Mouse (Mus musculus) kidney, adult 10 weeks (tissue): ENCODE measurements around the gene Psg25. TPM values are rescaled to one million over a fixed set of nuclear protein-coding genes. Genes with fewer than 3 reads are reported as not detected.

Source experiments
- polyA plus RNA-seq: library from polyadenylated mRNA; stranded (reverse); fragments of 350-450 nt; fragmentation: Illumina TruSeq; extraction: RNeasy Lipid Tissue Mini Kit (QIAGEN cat#74804); gene quantifications from one replicate; pipeline ENCODE4 v1.2.3, GENCODE M21; 2014; ENCODE audit warnings: low read depth, low replicate concordance

Gene Psg25
- polyA plus RNA-seq: not detected

DNA sequence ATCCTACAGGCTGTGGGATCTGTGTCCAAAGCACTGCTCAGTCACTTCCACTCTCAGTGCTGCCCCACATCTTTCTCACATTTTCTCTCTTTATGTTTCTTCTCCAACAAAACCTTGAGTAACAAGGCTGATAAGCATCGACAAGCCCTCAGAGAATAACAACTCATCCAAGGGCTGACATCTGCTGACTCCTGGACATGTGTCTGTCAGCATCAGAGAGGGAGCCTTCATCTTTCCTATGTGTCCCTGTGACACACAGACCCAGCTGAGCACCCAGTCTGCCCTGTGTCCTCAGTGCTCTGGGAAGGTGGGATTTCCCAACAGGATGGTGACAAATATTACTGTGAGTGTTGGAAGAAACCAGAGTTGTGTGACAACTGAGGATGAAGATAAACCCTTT is at the start of gene Psg25:
Gene Psg25, minus strand, starts transcription at position 101 of the 400 bp plus-strand sequence.

DNA sequence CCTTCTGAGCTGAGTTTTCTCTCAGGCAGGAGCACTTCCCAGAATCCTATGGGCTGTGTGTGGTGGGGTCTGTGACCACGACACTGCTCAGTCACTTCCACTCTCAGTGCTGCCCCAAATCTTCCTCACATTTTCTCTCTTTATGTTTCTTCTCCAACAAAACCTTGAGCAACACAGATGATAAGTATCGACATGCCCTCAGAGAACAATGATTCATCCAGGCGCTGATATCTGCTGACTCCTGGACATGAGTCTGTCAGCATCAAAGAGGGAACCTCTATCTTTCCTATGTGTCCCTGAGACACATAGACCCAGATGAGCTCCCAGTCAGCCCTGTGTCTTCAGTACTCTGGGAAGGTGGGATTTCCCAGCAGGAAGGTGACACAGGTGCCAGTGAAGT is 35.1 kb upstream of the Psg25 start, which contains the start of gene Psg27:
Gene Psg27, minus strand, starts transcription at position 101 of the 400 bp plus-strand sequence.

DNA sequence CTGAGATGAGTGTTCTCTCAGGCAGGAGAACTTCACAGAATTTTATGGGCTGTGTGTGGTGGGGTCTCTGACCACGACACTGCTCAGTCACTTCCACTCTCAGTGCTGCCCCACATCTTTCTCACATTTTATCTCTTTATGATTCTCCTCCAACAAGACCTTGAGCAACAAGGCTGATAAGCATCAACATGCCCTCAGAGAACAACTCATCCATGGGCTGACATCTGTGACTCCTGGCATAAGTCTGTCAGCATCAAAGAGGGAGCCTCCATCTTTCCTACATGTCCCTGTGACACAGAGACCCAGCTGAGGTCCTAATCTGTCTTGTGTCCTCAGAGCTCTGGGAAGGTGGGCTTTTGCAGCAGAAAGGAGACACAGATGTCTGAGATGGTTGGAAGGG is 48.0 kb downstream of the Psg25 start, which contains the start of gene Psg26:
Gene Psg26, minus strand, starts transcription at position 101 of the 400 bp plus-strand sequence.

Other genes with a start within 250 kb of the Psg25 start
- gene Psg18, start 177.3 kb downstream of the Psg25 start, polyA plus RNA-seq: not detected
- not detected for gene Psg28, start 100.2 kb downstream of the Psg25 start, polyA plus RNA-seq
- not detected for gene Psg26, start 48.1 kb downstream of the Psg25 start, polyA plus RNA-seq
- not detected for gene Psg27, start 35.0 kb upstream of the Psg25 start, polyA plus RNA-seq
- not detected for gene Psg23, start 84.2 kb upstream of the Psg25 start, polyA plus RNA-seq
- not detected for gene Psg21, start 124.5 kb upstream of the Psg25 start, polyA plus RNA-seq
- not detected for gene Psg20, start 153.9 kb upstream of the Psg25 start, polyA plus RNA-seq
- not detected for gene Psg22, start 185.8 kb upstream of the Psg25 start, polyA plus RNA-seq